Mouse (Mus musculus) thymus, adult 2 months (tissue): Measurements from ENCODE around the gene Slc16a12.

Experiments used
- CTCF ChIP-seq: fragments of 200-500 bp; IDR thresholded peaks from 2 replicates; pipeline ENCODE4 v1.5.1; 2012; ENCODE audit warnings: mild to moderate bottlenecking, control low read depth, low read length, moderate library complexity, borderline replicate concordance; ENCODE audit not compliant: control insufficient read depth, poor library complexity, insufficient read depth; ENCODE audit errors: extremely low read depth
- POLR2A ChIP-seq: fragments of 200-500 bp; IDR thresholded peaks from 2 replicates; pipeline ENCODE4 v1.6.1; 2012; ENCODE audit warnings: mild to moderate bottlenecking, low read length, control low read depth, moderate library complexity; ENCODE audit not compliant: control insufficient read depth, poor library complexity, insufficient read depth; ENCODE audit errors: extremely low read depth

- TF ChIP-seq CTCF, result no peak
- TF ChIP-seq POLR2A, result no peak
These were observed 48.7 kb downstream of the Slc16a12 start for GRCm38 (mm10) chr19:34698432-34698831.
